Comparison of ENCODE assay signal across 8 mouse cellular contexts in the genomic region with DNA sequence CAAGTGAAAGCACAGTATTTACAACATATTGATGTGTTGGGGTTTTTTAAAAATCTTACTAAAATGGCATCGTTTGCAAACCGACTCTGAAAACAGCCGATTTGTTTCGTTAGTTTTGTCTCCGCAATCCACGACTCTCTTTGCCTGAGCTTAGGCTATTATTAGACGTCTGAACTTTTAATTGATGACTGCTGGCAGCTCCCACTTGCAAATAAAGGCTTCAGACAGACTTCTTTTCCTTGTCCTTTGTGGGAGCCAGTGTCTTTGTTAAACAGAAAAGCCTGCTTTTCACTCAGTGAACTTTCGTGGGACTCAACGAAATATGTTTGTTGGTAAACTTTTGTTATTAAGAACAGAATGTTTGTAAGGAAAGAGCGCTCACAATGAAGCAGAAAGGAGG. TPM values are rescaled to one million over a fixed set of nuclear protein-coding genes. Genes with fewer than 3 reads are reported as not detected.
DNase-seq lines count a peak whose midpoint lies in the region; ATAC-seq and TF ChIP-seq lines count a peak whose summit lies in the region.

No protein-coding gene starts in this region.

- H3K4me2 ChIP-seq in forebrain, embryonic 13.5 days = peak overlapping the region; percentile 59
- peak overlapping the region; percentile 71 for H3K4me2 ChIP-seq in liver, embryonic 12.5 days
- H3K4me2 ChIP-seq in stomach, postnatal 0 days (replicated peaks; ENCODE audit: low read depth) = peak overlapping the region; percentile 57

- H3K9me3 ChIP-seq in forebrain, embryonic 13.5 days (replicated peaks) = no peaks in the 10 kb centered on the region
- no peaks in the 10 kb centered on the region for H3K9me3 ChIP-seq in liver, embryonic 12.5 days (replicated peaks)
- no peaks in the 10 kb centered on the region for H3K9me3 ChIP-seq in stomach, postnatal 0 days (ENCODE audit: control insufficient read depth, low read length)

- no peaks in the 10 kb centered on the region for H3K36me3 ChIP-seq in forebrain, embryonic 13.5 days (ENCODE audit: poor library complexity, severe bottlenecking)
- H3K36me3 ChIP-seq in liver, embryonic 12.5 days = peaks cover 7% of the 10 kb centered on the region
- no peaks in the 10 kb centered on the region for H3K36me3 ChIP-seq in stomach, postnatal 0 days (ENCODE audit: control insufficient read depth, insufficient read depth, low read length)

- ATAC-seq in forebrain, embryonic 13.5 days = no peak
- no peak for ATAC-seq in liver, embryonic 12.5 days
- no peak for ATAC-seq in stomach, postnatal 0 days (ENCODE audit: low FRiP score, low TSS enrichment)
- no peak for ATAC-seq in monocyte, adult 5-6 weeks (replicated peaks; ENCODE audit: insufficient number of reproducible peaks, low FRiP score, low TSS enrichment, poor library complexity, severe bottlenecking)

- 0 out of 2 replicates have a peak overlapping the region, but pooled peaks have one; percentile 26 for H3K9ac ChIP-seq in forebrain, embryonic 13.5 days
- peak overlapping the region; percentile 45; the same call in 1 of the 2 replicates for H3K9ac ChIP-seq in liver, embryonic 12.5 days
- no peak overlapping the region for H3K9ac ChIP-seq in stomach, postnatal 0 days (ENCODE audit: low read length)

- peaks cover 3% of the 10 kb centered on the region; the same call in 1 of the 2 replicates for H3K27me3 ChIP-seq in forebrain, embryonic 13.5 days
- H3K27me3 ChIP-seq in liver, embryonic 12.5 days (replicated peaks) = no peaks in the 10 kb centered on the region
- no peaks in the 10 kb centered on the region for H3K27me3 ChIP-seq in stomach, postnatal 0 days (ENCODE audit: control insufficient read depth, insufficient read depth, low read length)

- no peak for TF ChIP-seq CTCF in stomach, postnatal 0 days (IDR thresholded peaks at IDR 0.05; ENCODE audit: low read depth)

- peaks cover 3% of the 10 kb centered on the region; the same call in 1 of the 2 replicates for H3K4me1 ChIP-seq in forebrain, embryonic 13.5 days
- 0 out of 2 replicates have a peak, but pooled peaks cover 3% of the 10 kb centered on the region for H3K4me1 ChIP-seq in liver, embryonic 12.5 days
- H3K4me1 ChIP-seq in stomach, postnatal 0 days (replicated peaks; ENCODE audit: control insufficient read depth, insufficient read depth) = no peaks in the 10 kb centered on the region

- no peak overlapping the region for H3K27ac ChIP-seq in forebrain, embryonic 13.5 days
- H3K27ac ChIP-seq in liver, embryonic 12.5 days = 0 out of 2 replicates have a peak overlapping the region, but pooled peaks have one; percentile 26
- no peak overlapping the region for H3K27ac ChIP-seq in stomach, postnatal 0 days (replicated peaks)

- TF ChIP-seq EP300 in stomach, postnatal 0 days (optimal IDR thresholded peaks at IDR 0.05) = no peak

- DNase-seq in adrenal gland, adult 2 months = peak; percentile 6
- DNase-seq in adrenal gland, postnatal 25 days = no peak
- DNase-seq in 3T3-L1 (ENCODE audit: low read depth, low spot score) = peak; percentile 34
- DNase-seq in stomach, postnatal 0 days (ENCODE audit: low spot score) = no peak
- DNase-seq in urinary bladder, adult 18-20 months (ENCODE audit: low spot score in 2 of 2) = no peak

- WGBS in forebrain, embryonic 13.5 days = 17% methylated on average over 10 of the region's 10 CpGs
- 27% methylated on average over 10 of the region's 10 CpGs for WGBS in liver, embryonic 12.5 days (ENCODE audit: insufficient replicate concordance)
- 24% methylated on average over 10 of the region's 10 CpGs for WGBS in stomach, postnatal 0 days

- H3K4me3 ChIP-seq in forebrain, embryonic 13.5 days = peak overlapping the region; percentile 53
- peak overlapping the region; percentile 69; the same call in 1 of the 2 replicates for H3K4me3 ChIP-seq in liver, embryonic 12.5 days
- H3K4me3 ChIP-seq in stomach, postnatal 0 days (ENCODE audit: low read depth, low read length) = peak overlapping the region; percentile 54

RNA-seq across cellular contexts. Expression of a gene that starts 0.6 kb away (rescaled TPM):
- 10 to 100 TPM; 37.1 to 56.5 TPM for total RNA-seq in adrenal gland, adult 2 months (2021)
- 0.87 and 1.2 TPM in 2 replicates for polyA plus RNA-seq in adrenal gland, adult 2 months (2012; rRNA removed)
- 44.4 and 51.1 TPM in 2 replicates for total RNA-seq in adrenal gland, postnatal 25 days (2021)
- polyA plus RNA-seq in forebrain, embryonic 13.5 days (2015; fragmentation: Nextera tagmentation; extraction: Ambion mirVana) = 127 and 135 TPM in 2 replicates
- 182 and 192 TPM in 2 replicates for polyA plus RNA-seq in liver, embryonic 12.5 days (2016; fragmentation: Nextera tagmentation; extraction: Ambion mirVana)
- polyA plus RNA-seq in stomach, postnatal 0 days (2015; fragmentation: Nextera tagmentation; extraction: Ambion mirVana) = 108 and 118 TPM in 2 replicates
- total RNA-seq in monocyte, adult 5-6 weeks (2017) = 6.5 to 17.3 TPM (median 15.9 TPM) in 3 replicates

RNA-seq across cellular contexts. Expression of a gene that starts 30.9 kb away (rescaled TPM):
- 1 to 10 TPM in 1 of 2 experiments, under 1 TPM in 1; 0.69 to 2.3 TPM for total RNA-seq in adrenal gland, adult 2 months (2021)
- not detected in 2 replicates for polyA plus RNA-seq in adrenal gland, adult 2 months (2012; rRNA removed)
- total RNA-seq in adrenal gland, postnatal 25 days (2021) = 2.1 and 4.1 TPM in 2 replicates
- polyA plus RNA-seq in forebrain, embryonic 13.5 days (2015; fragmentation: Nextera tagmentation; extraction: Ambion mirVana) = 11.0 and 13.0 TPM in 2 replicates
- polyA plus RNA-seq in liver, embryonic 12.5 days (2016; fragmentation: Nextera tagmentation; extraction: Ambion mirVana) = 5.2 and 5.8 TPM in 2 replicates
- 2.7 and 3.5 TPM in 2 replicates for polyA plus RNA-seq in stomach, postnatal 0 days (2015; fragmentation: Nextera tagmentation; extraction: Ambion mirVana)
- total RNA-seq in monocyte, adult 5-6 weeks (2017) = not detected in 3 replicates

RNA-seq across cellular contexts. Expression of a gene that starts 34.0 kb away (rescaled TPM):
- total RNA-seq in adrenal gland, adult 2 months (2021) = 1 to 10 TPM; 3.3 to 7.9 TPM
- polyA plus RNA-seq in adrenal gland, adult 2 months (2012; rRNA removed) = 0.30 TPM in 1 of 2 replicates, not detected in the other
- total RNA-seq in adrenal gland, postnatal 25 days (2021) = 7.0 and 10.3 TPM in 2 replicates
- 133 and 145 TPM in 2 replicates for polyA plus RNA-seq in forebrain, embryonic 13.5 days (2015; fragmentation: Nextera tagmentation; extraction: Ambion mirVana)
- polyA plus RNA-seq in liver, embryonic 12.5 days (2016; fragmentation: Nextera tagmentation; extraction: Ambion mirVana) = 201 and 211 TPM in 2 replicates
- polyA plus RNA-seq in stomach, postnatal 0 days (2015; fragmentation: Nextera tagmentation; extraction: Ambion mirVana) = 27.7 and 28.7 TPM in 2 replicates
- not detected in 3 replicates for total RNA-seq in monocyte, adult 5-6 weeks (2017)

RNA-seq across cellular contexts. Expression of a gene that starts 41.8 kb away (rescaled TPM):
- not detected for total RNA-seq in adrenal gland, adult 2 months (2021)
- not detected in 2 replicates for polyA plus RNA-seq in adrenal gland, adult 2 months (2012; rRNA removed)
- total RNA-seq in adrenal gland, postnatal 25 days (2021) = not detected in 2 replicates
- polyA plus RNA-seq in forebrain, embryonic 13.5 days (2015; fragmentation: Nextera tagmentation; extraction: Ambion mirVana) = 1.3 and 1.5 TPM in 2 replicates
- polyA plus RNA-seq in liver, embryonic 12.5 days (2016; fragmentation: Nextera tagmentation; extraction: Ambion mirVana) = 0.98 and 1.4 TPM in 2 replicates
- 0.84 and 1.4 TPM in 2 replicates for polyA plus RNA-seq in stomach, postnatal 0 days (2015; fragmentation: Nextera tagmentation; extraction: Ambion mirVana)
- total RNA-seq in monocyte, adult 5-6 weeks (2017) = not detected in 3 replicates

RNA-seq across cellular contexts. Expression of a gene that starts 42.5 kb away (rescaled TPM):
- total RNA-seq in adrenal gland, adult 2 months (2021) = 10 to 100 TPM; 12.9 to 20.5 TPM
- 1.5 and 1.9 TPM in 2 replicates for polyA plus RNA-seq in adrenal gland, adult 2 months (2012; rRNA removed)
- 12.5 and 12.7 TPM in 2 replicates for total RNA-seq in adrenal gland, postnatal 25 days (2021)
- polyA plus RNA-seq in forebrain, embryonic 13.5 days (2015; fragmentation: Nextera tagmentation; extraction: Ambion mirVana) = 177 and 185 TPM in 2 replicates
- polyA plus RNA-seq in liver, embryonic 12.5 days (2016; fragmentation: Nextera tagmentation; extraction: Ambion mirVana) = 147 and 153 TPM in 2 replicates
- polyA plus RNA-seq in stomach, postnatal 0 days (2015; fragmentation: Nextera tagmentation; extraction: Ambion mirVana) = 14.2 and 14.8 TPM in 2 replicates
- total RNA-seq in monocyte, adult 5-6 weeks (2017) = not detected in 3 replicates

Comparison
In these comparisons a context has a peak if more than half of its experiments do, and no peak if none do; other contexts are left out.
1. DNase-seq: peak in adrenal gland, adult 2 months (single experiment) and 3T3-L1 (single experiment); none in adrenal gland, postnatal 25 days (single experiment), stomach, postnatal 0 days (single experiment) and urinary bladder, adult 18-20 months (0 of 2).
2. RNA of a gene that starts 0.6 kb away (polyA plus RNA-seq): 182 to 192 TPM in liver, embryonic 12.5 days, 127 to 135 TPM in forebrain, embryonic 13.5 days and 108 to 118 TPM in stomach, postnatal 0 days; 0.87 to 1.2 TPM in adrenal gland, adult 2 months; every median in the first group is over 10 times any median in the second.
3. RNA of a gene that starts 34.0 kb away (polyA plus RNA-seq): 201 to 211 TPM in liver, embryonic 12.5 days, 133 to 145 TPM in forebrain, embryonic 13.5 days and 27.7 to 28.7 TPM in stomach, postnatal 0 days; 0.30 TPM in adrenal gland, adult 2 months; every median in the first group is over 10 times any median in the second.
4. Peak in every context shown above with its lines, with median percentiles within 50 percentile points of each other: H3K4me2 ChIP-seq and H3K4me3 ChIP-seq.